Mouse (Mus musculus): ENCODE results near the gene Gpr146. TPM values are rescaled to one million over a fixed set of nuclear protein-coding genes. Genes with fewer than 3 reads are reported as not detected.

Gpr146 gene
- polyA plus RNA-seq, 1 experiment from 2014 or later = 2.4 TPM

- ATAC-seq (ENCODE audit: low FRiP score) = no peak
- WGBS = 94% methylated on average over 4 of the region's 4 CpGs
- no peak overlapping the region for H3K4me3 ChIP-seq
- no peak overlapping the region for H3K4me2 ChIP-seq
- H3K27ac ChIP-seq = no peak overlapping the region
- peaks cover 3% of the 10 kb centered on the region; the same call in 1 of the 2 replicates for H3K36me3 ChIP-seq
- H3K27me3 ChIP-seq = no peaks in the 10 kb centered on the region
- no peak overlapping the region for H3K9ac ChIP-seq
- H3K9me3 ChIP-seq = no peaks in the 10 kb centered on the region
- H3K4me1 ChIP-seq (replicated peaks) = peaks cover 7% of the 10 kb centered on the region; the same call in 1 of the 2 replicates
Observed at GRCm38 (mm10) chr5:139397359-139397916, 19.9 kb downstream of the Gpr146 start.

GRCm38 (mm10) chr5:139397959-139398753 lies 20.7 kb downstream of the Gpr146 start:
- Histone ChIP-seq H3K27ac (no peak overlapping the region), H3K27me3 (no peaks in the 10 kb centered on the region), H3K4me2 (no peak overlapping the region), H3K4me3 (no peak overlapping the region), H3K9me3 (no peaks in the 10 kb centered on the region), H3K36me3 (no peaks in the 10 kb centered on the region), H3K9ac (no peak overlapping the region), H3K4me1 (replicated peaks) (peaks cover 4% of the 10 kb centered on the region; the same call in 1 of the 2 replicates)
- ATAC-seq (ENCODE audit: low FRiP score) = peak; percentile 65; the same call in 1 of the 2 replicates
- WGBS = 45% methylated on average over 5 of the region's 5 CpGs

- 90% methylated on average over 5 of the region's 5 CpGs for WGBS
- Histone ChIP-seq H3K36me3 (no peaks in the 10 kb centered on the region), H3K27me3 (no peaks in the 10 kb centered on the region), H3K9ac (no peak overlapping the region), H3K9me3 (no peaks in the 10 kb centered on the region), H3K4me1 (replicated peaks) (peaks cover 5% of the 10 kb centered on the region), H3K4me3 (no peak overlapping the region), H3K27ac (no peak overlapping the region), H3K4me2 (no peak overlapping the region)
- peak; percentile 46; the same call in 1 of the 2 replicates for ATAC-seq (ENCODE audit: low FRiP score)
Observed at GRCm38 (mm10) chr5:139398786-139399185, 21.3 kb downstream of the Gpr146 start.

- no peaks in the 10 kb centered on the region for H3K36me3 ChIP-seq
- 93% methylated on average over 14 of the region's 14 CpGs for WGBS
- H3K4me2 ChIP-seq = no peak overlapping the region
- no peak overlapping the region for H3K9ac ChIP-seq
- no peaks in the 10 kb centered on the region for H3K9me3 ChIP-seq
- no peak for ATAC-seq (ENCODE audit: low FRiP score)
- H3K4me3 ChIP-seq = no peak overlapping the region
- H3K27me3 ChIP-seq = no peaks in the 10 kb centered on the region
- H3K27ac ChIP-seq = no peak overlapping the region
- peaks cover 9% of the 10 kb centered on the region for H3K4me1 ChIP-seq (replicated peaks)
Observed at GRCm38 (mm10) chr5:139399991-139400390, 22.5 kb downstream of the Gpr146 start.

- Histone ChIP-seq H3K4me1 (replicated peaks) (peaks cover 22% of the 10 kb centered on the region), H3K9me3 (no peaks in the 10 kb centered on the region), H3K27me3 (no peaks in the 10 kb centered on the region), H3K27ac (no peak overlapping the region), H3K4me3 (no peak overlapping the region), H3K9ac (no peak overlapping the region), H3K4me2 (no peak overlapping the region), H3K36me3 (no peaks in the 10 kb centered on the region)
- no peak for ATAC-seq (ENCODE audit: low FRiP score)
- WGBS = 92% methylated on average over 2 of the region's 2 CpGs
Observed at GRCm38 (mm10) chr5:139402106-139402505, 24.6 kb downstream of the Gpr146 start.

- Histone ChIP-seq H3K9ac (no peak overlapping the region), H3K27ac (no peak overlapping the region), H3K9me3 (no peaks in the 10 kb centered on the region), H3K27me3 (no peaks in the 10 kb centered on the region), H3K4me2 (no peak overlapping the region), H3K4me1 (replicated peaks) (peaks cover 27% of the 10 kb centered on the region), H3K36me3 (no peaks in the 10 kb centered on the region), H3K4me3 (no peak overlapping the region)
- 91% methylated on average over 8 of the region's 8 CpGs for WGBS
- ATAC-seq (ENCODE audit: low FRiP score) = no peak
Observed at GRCm38 (mm10) chr5:139403692-139404260, 26.3 kb downstream of the Gpr146 start.

- Histone ChIP-seq H3K9me3 (no peaks in the 10 kb centered on the region), H3K4me3 (no peak within 1 kb of the TSS), H3K4me1 (replicated peaks) (peaks cover 32% of the 10 kb centered on the region), H3K36me3 (no peaks in the 10 kb centered on the region), H3K27ac (peak within 1 kb of the TSS; percentile 48; the same call in 1 of the 2 replicates), H3K4me2 (no peak within 1 kb of the TSS), H3K27me3 (no peaks in the 10 kb centered on the region), H3K9ac (no peak within 1 kb of the TSS)
- no peak for ATAC-seq (ENCODE audit: low FRiP score)
- WGBS = 81% methylated on average over 6 of the region's 6 CpGs
Observed at GRCm38 (mm10) chr5:139404801-139405401, 27.4 kb downstream of the Gpr146 start, which contains the start of gene C130050O18Rik. TSS of gene C130050O18Rik (plus strand) at chr5:139405280.

GRCm38 (mm10) chr5:139405478-139405877 lies 28.0 kb downstream of the Gpr146 start:
- H3K4me1 ChIP-seq (replicated peaks) = peaks cover 32% of the 10 kb centered on the region
- no peak overlapping the region for H3K4me2 ChIP-seq
- H3K4me3 ChIP-seq = no peak overlapping the region
- no peaks in the 10 kb centered on the region for H3K36me3 ChIP-seq
- peak overlapping the region; percentile 48; the same call in 1 of the 2 replicates for H3K27ac ChIP-seq
- ATAC-seq (ENCODE audit: low FRiP score) = no peak
- H3K9me3 ChIP-seq = no peaks in the 10 kb centered on the region
- WGBS = 75% methylated on average over 7 of the region's 7 CpGs
- H3K27me3 ChIP-seq = no peaks in the 10 kb centered on the region
- no peak overlapping the region for H3K9ac ChIP-seq

GRCm38 (mm10) chr5:139405953-139406352 lies 28.5 kb downstream of the Gpr146 start:
- Histone ChIP-seq H3K9ac (no peak overlapping the region), H3K27me3 (no peaks in the 10 kb centered on the region), H3K4me3 (no peak overlapping the region), H3K27ac (peak overlapping the region; percentile 48; the same call in 1 of the 2 replicates), H3K4me1 (replicated peaks) (peaks cover 32% of the 10 kb centered on the region), H3K36me3 (no peaks in the 10 kb centered on the region), H3K4me2 (no peak overlapping the region), H3K9me3 (no peaks in the 10 kb centered on the region)
- WGBS = 85% methylated on average over 3 of the region's 3 CpGs
- no peak for ATAC-seq (ENCODE audit: low FRiP score)

GRCm38 (mm10) chr5:139407121-139407885 lies 29.8 kb downstream of the Gpr146 start:
- Histone ChIP-seq H3K27ac (0 out of 2 replicates have a peak overlapping the region, but pooled peaks have one; percentile 13), H3K9me3 (no peaks in the 10 kb centered on the region)

GRCm38 (mm10) chr5:139408511-139408910 lies 31.0 kb downstream of the Gpr146 start:
- ATAC-seq (ENCODE audit: low FRiP score) = no peak
- Histone ChIP-seq H3K4me1 (replicated peaks) (peaks cover 39% of the 10 kb centered on the region), H3K4me3 (no peak overlapping the region), H3K27me3 (no peaks in the 10 kb centered on the region), H3K9me3 (no peaks in the 10 kb centered on the region), H3K9ac (no peak overlapping the region), H3K27ac (no peak overlapping the region), H3K36me3 (no peaks in the 10 kb centered on the region), H3K4me2 (no peak overlapping the region)
- WGBS = 90% methylated on average over 7 of the region's 7 CpGs

More at GRCm38 (mm10) chr5:139407121-139407885, 29.8 kb downstream of the Gpr146 start:
- 78% methylated on average over 13 of the region's 14 CpGs for WGBS
- no peaks in the 10 kb centered on the region for H3K36me3 ChIP-seq
- peak overlapping the region; percentile 49; the same call in 1 of the 2 replicates for H3K9ac ChIP-seq
- H3K27me3 ChIP-seq = no peaks in the 10 kb centered on the region
- no peak overlapping the region for H3K4me2 ChIP-seq
- no peak for ATAC-seq (ENCODE audit: low FRiP score)
- no peak overlapping the region for H3K4me3 ChIP-seq
- H3K4me1 ChIP-seq (replicated peaks) = peaks cover 39% of the 10 kb centered on the region

All from hindbrain, embryonic 13.5 days (tissue).